Mouse (Mus musculus) C2C12 (cell line): Measurements from ENCODE around the gene Tfcp2l1.
"Not testable (repeated sequence)": the region's sequence is repeated elsewhere in the genome, so short reads cannot be mapped to it uniquely, and the experiment has no call there.

ENCODE experiments used
- CTCF ChIP-seq: IDR thresholded peaks from one replicate; pipeline ENCODE4 v1.5.1; 2011; ENCODE audit not compliant: control insufficient read depth, insufficient read depth, insufficient read length
- USF1 ChIP-seq: IDR thresholded peaks from one replicate; pipeline ENCODE4 v1.6.1; 2011; ENCODE audit warnings: low read depth, mild to moderate bottlenecking, control low read depth, moderate library complexity

DNA sequence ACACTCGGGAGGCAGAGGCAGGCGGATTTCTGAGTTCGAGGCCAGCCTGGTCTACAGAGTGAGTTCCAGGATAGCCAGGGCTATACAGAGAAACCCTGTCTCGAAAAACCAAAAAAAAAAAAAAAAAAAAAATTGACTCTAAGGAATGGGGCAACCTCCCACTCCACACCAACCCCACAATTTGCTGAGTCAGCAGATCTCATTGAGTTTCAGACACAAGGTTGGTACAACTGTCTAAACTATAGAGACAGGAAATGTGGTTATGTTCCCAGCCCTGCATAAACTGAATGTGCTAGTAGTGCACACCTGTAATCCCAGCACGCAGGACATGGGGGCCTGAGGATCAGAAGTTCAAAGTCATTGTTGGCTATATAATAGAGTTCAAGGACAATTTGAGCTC lies 6.7 kb upstream of the Tfcp2l1 start:
- not testable (repeated sequence) for TF ChIP-seq CTCF, USF1
